Mouse (Mus musculus): ENCODE data around the gene Ifnar2. TPM values are rescaled to one million over a fixed set of nuclear protein-coding genes. Genes with fewer than 3 reads are reported as not detected.

Ifnar2 gene
- polyA plus RNA-seq, 1 experiment from 2014 or later, result 52.5 TPM

- peak; percentile 65 for ATAC-seq (replicated peaks; ENCODE audit: insufficient number of reproducible peaks, insufficient read depth, low FRiP score, low read depth)
- peaks cover 12% of the 10 kb centered on the region; the same call in 1 of the 2 replicates for H3K36me3 ChIP-seq
- peaks cover 32% of the 10 kb centered on the region for H3K4me1 ChIP-seq (replicated peaks)
- H3K4me3 ChIP-seq, result peak overlapping the region; percentile 16
- no peak overlapping the region; the same call in 1 of the 2 replicates for H3K9ac ChIP-seq
- WGBS, result 17% methylated on average over 9 of the region's 9 CpGs
- peak overlapping the region; percentile 44 for H3K4me2 ChIP-seq
- no peaks in the 10 kb centered on the region for H3K27me3 ChIP-seq
- H3K27ac ChIP-seq, result peak overlapping the region; percentile 71
- H3K9me3 ChIP-seq (replicated peaks), result no peaks in the 10 kb centered on the region
Measured at GRCm38 (mm10) chr16:91378991-91379390, 6.4 kb downstream of the Ifnar2 start.

DNA sequence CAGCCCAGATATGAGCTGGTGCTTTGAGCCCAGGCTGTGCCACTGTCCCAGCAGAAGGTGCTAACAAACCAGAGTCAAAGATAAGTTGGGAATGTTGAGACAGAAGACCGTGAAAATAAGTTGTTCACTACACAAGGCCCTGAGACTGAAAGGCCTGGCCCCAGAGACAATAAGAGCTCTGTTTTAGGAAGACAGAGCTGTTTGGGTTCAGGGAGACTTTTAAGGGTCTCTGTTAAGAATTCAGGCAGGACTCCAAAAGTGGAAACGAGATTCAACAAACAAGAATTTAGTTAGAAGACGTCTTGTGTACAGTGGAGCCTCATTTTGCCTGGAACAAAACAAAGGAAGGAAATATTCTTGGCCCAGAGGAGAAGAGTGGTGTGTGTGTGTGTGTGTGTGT lies 6.8 kb downstream of the Ifnar2 start:
- Histone ChIP-seq H3K9ac (no peak overlapping the region), H3K27ac (peak overlapping the region; percentile 71), H3K4me1 (replicated peaks) (peaks cover 28% of the 10 kb centered on the region), H3K27me3 (no peaks in the 10 kb centered on the region), H3K4me3 (no peak overlapping the region), H3K9me3 (replicated peaks) (no peaks in the 10 kb centered on the region), H3K36me3 (peaks cover 16% of the 10 kb centered on the region), H3K4me2 (peak overlapping the region; percentile 44; the same call in 1 of the 2 replicates)
- 43% methylated on average over 3 of the region's 3 CpGs for WGBS
- no peak for ATAC-seq (replicated peaks; ENCODE audit: insufficient number of reproducible peaks, insufficient read depth, low FRiP score, low read depth)

DNA sequence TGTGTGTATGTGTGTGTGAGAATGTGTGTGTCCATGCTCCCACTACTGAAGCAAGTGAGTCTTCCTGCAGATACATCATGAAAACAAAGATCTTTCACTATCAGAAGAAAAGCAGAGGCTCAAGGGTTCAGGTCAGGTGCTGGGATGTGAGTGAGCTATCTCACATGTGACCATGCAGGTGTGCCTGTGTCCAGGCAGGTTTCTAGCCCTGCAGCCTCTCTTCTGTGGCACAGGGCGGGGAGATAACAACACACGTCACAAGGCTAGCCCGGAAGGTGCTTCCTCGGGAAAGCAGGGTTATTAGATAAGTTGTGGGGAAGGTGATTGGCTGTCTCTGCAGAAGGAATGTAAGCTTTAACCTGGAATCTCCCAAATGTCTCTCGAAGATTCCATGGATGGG lies 7.6 kb downstream of the Ifnar2 start:
- WGBS, result 53% methylated on average over 5 of the region's 5 CpGs
- Histone ChIP-seq H3K4me1 (replicated peaks) (peaks cover 27% of the 10 kb centered on the region), H3K9me3 (replicated peaks) (no peaks in the 10 kb centered on the region), H3K4me3 (no peak overlapping the region), H3K36me3 (peaks cover 22% of the 10 kb centered on the region), H3K27ac (no peak overlapping the region), H3K27me3 (no peaks in the 10 kb centered on the region), H3K9ac (no peak overlapping the region), H3K4me2 (no peak overlapping the region)
- ATAC-seq (replicated peaks; ENCODE audit: insufficient number of reproducible peaks, insufficient read depth, low FRiP score, low read depth), result no peak

DNA sequence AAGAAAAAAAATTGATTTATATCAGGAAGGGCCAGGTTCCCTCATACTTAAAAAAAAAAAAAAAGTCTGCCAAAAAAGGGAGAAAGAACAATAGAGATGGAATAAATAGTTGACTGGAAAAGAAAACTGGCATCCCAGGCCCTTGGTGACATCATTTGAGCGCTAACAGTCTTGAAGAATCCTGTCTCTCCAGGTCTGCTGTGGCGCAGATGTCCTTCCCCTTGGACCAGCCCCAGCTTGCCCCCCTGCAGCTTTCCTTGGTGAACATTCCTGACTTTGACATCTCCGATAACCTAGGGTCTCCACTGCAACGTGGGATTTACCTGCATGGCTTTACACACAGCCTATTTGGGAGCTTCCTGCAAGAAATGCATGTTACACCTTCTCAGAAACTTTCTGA lies 9.0 kb downstream of the Ifnar2 start:
- 80% methylated on average over 4 of the region's 4 CpGs for WGBS

GRCm38 (mm10) chr16:91382261-91382790 lies 9.7 kb downstream of the Ifnar2 start:
- no peaks in the 10 kb centered on the region for H3K9me3 ChIP-seq (replicated peaks)
- no peak overlapping the region for H3K27ac ChIP-seq
- no peak for ATAC-seq (replicated peaks; ENCODE audit: insufficient number of reproducible peaks, insufficient read depth, low FRiP score, low read depth)
- H3K9ac ChIP-seq, result no peak overlapping the region
- peaks cover 28% of the 10 kb centered on the region for H3K36me3 ChIP-seq
- no peak overlapping the region for H3K4me2 ChIP-seq
- no peaks in the 10 kb centered on the region for H3K27me3 ChIP-seq
- peaks cover 27% of the 10 kb centered on the region for H3K4me1 ChIP-seq (replicated peaks)
- WGBS, result 84% methylated on average over 9 of the region's 9 CpGs
- no peak overlapping the region for H3K4me3 ChIP-seq

More for the DNA sequence above, 9.0 kb downstream of the Ifnar2 start:
- Histone ChIP-seq H3K4me3 (no peak overlapping the region), H3K9me3 (replicated peaks) (no peaks in the 10 kb centered on the region), H3K4me1 (replicated peaks) (peaks cover 27% of the 10 kb centered on the region), H3K27me3 (no peaks in the 10 kb centered on the region), H3K27ac (no peak overlapping the region), H3K9ac (no peak overlapping the region), H3K36me3 (peaks cover 22% of the 10 kb centered on the region), H3K4me2 (no peak overlapping the region)
- no peak for ATAC-seq (replicated peaks; ENCODE audit: insufficient number of reproducible peaks, insufficient read depth, low FRiP score, low read depth)

- WGBS, result 82% methylated on average over 4 of the region's 4 CpGs
- no peak overlapping the region for H3K4me2 ChIP-seq
- peaks cover 13% of the 10 kb centered on the region for H3K4me1 ChIP-seq (replicated peaks)
- H3K9me3 ChIP-seq (replicated peaks), result no peaks in the 10 kb centered on the region
- H3K4me3 ChIP-seq, result no peak overlapping the region
- H3K36me3 ChIP-seq, result peaks cover 43% of the 10 kb centered on the region
- H3K9ac ChIP-seq, result no peak overlapping the region
- H3K27me3 ChIP-seq, result no peaks in the 10 kb centered on the region
- ATAC-seq (replicated peaks; ENCODE audit: insufficient number of reproducible peaks, insufficient read depth, low FRiP score, low read depth), result no peak
- H3K27ac ChIP-seq, result no peak overlapping the region
Measured at GRCm38 (mm10) chr16:91384221-91384620, 11.6 kb downstream of the Ifnar2 start.

DNA sequence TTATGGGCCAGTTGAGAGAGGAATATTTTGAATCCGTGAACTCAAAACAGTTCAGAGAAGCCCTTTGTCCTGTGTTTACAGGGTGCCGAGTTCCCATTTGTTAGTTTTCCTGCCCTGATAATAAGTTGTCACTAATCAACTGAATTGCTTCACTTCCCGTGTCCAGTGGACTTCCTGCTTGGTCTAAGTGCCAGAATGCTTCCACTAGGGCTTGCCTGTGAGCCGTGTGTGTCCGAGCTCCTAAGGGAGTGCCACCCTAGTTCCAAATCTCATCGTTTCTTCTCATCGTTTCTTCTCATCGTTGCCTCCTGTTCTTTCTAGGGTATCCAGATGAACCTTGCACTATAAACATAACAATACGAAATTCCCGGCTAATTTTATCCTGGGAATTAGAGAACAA lies 13.0 kb downstream of the Ifnar2 start:
- Histone ChIP-seq H3K27me3 (no peaks in the 10 kb centered on the region), H3K36me3 (peaks cover 50% of the 10 kb centered on the region), H3K4me2 (no peak overlapping the region), H3K4me1 (replicated peaks) (peaks cover 3% of the 10 kb centered on the region; the same call in 1 of the 2 replicates), H3K9me3 (replicated peaks) (no peaks in the 10 kb centered on the region), H3K27ac (peak overlapping the region; percentile 62), H3K4me3 (no peak overlapping the region), H3K9ac (no peak overlapping the region)
- ATAC-seq (replicated peaks; ENCODE audit: insufficient number of reproducible peaks, insufficient read depth, low FRiP score, low read depth), result no peak
- 53% methylated on average over 10 of the region's 10 CpGs for WGBS

DNA sequence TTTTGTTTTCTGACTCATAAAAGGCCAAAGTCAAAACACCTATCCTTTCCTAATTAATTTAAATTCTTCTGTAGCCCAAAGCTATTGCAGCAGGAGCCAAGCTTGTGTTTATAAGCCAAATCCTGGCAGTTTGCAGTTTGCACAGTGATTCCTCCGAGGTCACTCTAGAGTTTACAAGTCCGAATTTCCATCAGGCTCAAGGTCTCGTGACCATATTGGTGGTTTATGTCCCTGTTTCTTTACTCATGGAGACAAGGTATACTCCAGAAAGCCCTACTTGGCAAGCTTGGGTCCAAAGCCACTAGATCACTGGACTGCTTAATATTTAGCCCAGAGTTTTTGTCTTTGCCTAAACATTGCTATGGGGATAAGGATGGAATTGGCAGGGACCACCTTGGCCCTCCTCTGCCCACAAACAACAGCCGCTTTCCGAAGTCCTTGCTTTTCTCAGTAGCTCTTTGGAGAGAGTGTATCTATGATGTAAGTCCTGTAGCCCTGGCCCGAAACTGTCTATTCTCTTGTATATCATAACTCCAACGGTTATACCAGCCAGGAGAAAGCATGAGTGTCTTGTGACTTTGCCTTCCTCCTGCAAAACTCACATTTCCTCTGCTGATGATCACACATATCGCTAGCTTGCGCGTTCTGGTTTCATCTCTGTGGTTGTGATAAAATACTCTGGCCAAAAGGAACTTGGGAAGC lies 14.0 kb downstream of the Ifnar2 start:
- peaks cover 47% of the 10 kb centered on the region for H3K36me3 ChIP-seq
- H3K9me3 ChIP-seq (replicated peaks), result no peaks in the 10 kb centered on the region
- no peak overlapping the region for H3K4me2 ChIP-seq
- no peak for ATAC-seq (replicated peaks; ENCODE audit: insufficient number of reproducible peaks, insufficient read depth, low FRiP score, low read depth)
- H3K9ac ChIP-seq, result no peak overlapping the region
- H3K27me3 ChIP-seq, result no peaks in the 10 kb centered on the region
- 0 out of 2 replicates have a peak overlapping the region, but pooled peaks have one; percentile 62 for H3K27ac ChIP-seq
- H3K4me1 ChIP-seq (replicated peaks), result no peaks in the 10 kb centered on the region; the same call in 1 of the 2 replicates
- no peak overlapping the region for H3K4me3 ChIP-seq
- 91% methylated on average over 10 of the region's 10 CpGs for WGBS

- H3K4me2 ChIP-seq, result no peak overlapping the region
- ATAC-seq (replicated peaks; ENCODE audit: insufficient number of reproducible peaks, insufficient read depth, low FRiP score, low read depth), result no peak
- H3K4me1 ChIP-seq (replicated peaks), result no peaks in the 10 kb centered on the region; the same call in 1 of the 2 replicates
- H3K9ac ChIP-seq, result no peak overlapping the region
- H3K27me3 ChIP-seq, result no peaks in the 10 kb centered on the region
- peaks cover 47% of the 10 kb centered on the region for H3K36me3 ChIP-seq
- H3K9me3 ChIP-seq (replicated peaks), result no peaks in the 10 kb centered on the region
- no peak overlapping the region for H3K27ac ChIP-seq
- WGBS, result 83% methylated on average over 3 of the region's 3 CpGs
- H3K4me3 ChIP-seq, result no peak overlapping the region
Measured at GRCm38 (mm10) chr16:91387121-91387486, 14.5 kb downstream of the Ifnar2 start.

DNA sequence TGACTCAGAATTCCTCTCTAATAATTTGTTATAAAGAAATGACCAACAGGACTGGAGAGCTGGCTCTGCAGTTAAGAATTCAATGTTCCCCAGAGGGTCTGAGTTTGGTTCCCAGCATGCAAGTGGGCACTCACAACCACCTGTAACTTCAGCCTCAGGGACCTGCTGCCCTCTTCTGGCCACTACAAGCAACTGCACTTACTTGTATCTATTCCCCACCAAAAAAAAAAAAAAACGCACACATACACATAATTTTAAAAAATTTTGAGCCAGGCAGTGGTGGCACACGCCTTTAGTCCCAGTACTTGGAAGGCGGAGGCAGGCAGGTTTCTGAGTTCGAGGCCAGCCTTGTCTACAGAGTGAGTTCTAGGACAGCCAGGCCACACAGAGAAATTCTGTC lies 17.5 kb downstream of the Ifnar2 start:
- no peak overlapping the region for H3K4me3 ChIP-seq
- 95% methylated on average over 4 of the region's 4 CpGs for WGBS
- H3K36me3 ChIP-seq, result peaks cover 59% of the 10 kb centered on the region
- H3K9me3 ChIP-seq (replicated peaks), result no peaks in the 10 kb centered on the region
- no peak overlapping the region for H3K9ac ChIP-seq
- no peak overlapping the region for H3K27ac ChIP-seq
- H3K4me1 ChIP-seq (replicated peaks), result peaks cover 6% of the 10 kb centered on the region
- no peaks in the 10 kb centered on the region for H3K27me3 ChIP-seq
- H3K4me2 ChIP-seq, result no peak overlapping the region
- no peak for ATAC-seq (replicated peaks; ENCODE audit: insufficient number of reproducible peaks, insufficient read depth, low FRiP score, low read depth)

DNA sequence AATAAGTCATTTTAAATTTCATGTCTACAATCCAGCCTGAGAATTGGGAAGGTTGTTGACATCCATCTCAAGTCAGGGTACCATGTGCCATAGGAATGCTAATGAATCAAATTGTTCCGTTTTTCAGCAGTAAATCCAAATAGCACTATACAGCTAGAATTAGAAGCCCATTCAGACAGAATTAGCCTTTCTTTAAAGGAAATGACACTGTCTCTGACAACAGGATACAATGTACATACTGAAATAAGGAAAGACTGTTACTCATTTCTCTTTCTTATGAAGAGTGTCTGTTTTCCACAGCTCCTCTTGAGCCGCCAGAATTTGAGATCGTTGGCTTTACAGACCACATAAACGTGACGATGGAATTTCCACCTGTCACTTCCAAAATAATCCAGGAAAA lies 18.8 kb downstream of the Ifnar2 start, which contains the start of gene Gm21970:
TSS of gene Gm21970 (plus strand) at position 301 of the 400 bp plus-strand sequence.
- Histone ChIP-seq H3K9ac (no peak within 1 kb of the TSS), H3K4me3 (no peak within 1 kb of the TSS), H3K27ac (no peak within 1 kb of the TSS), H3K4me2 (no peak within 1 kb of the TSS), H3K4me1 (replicated peaks) (peaks cover 8% of the 10 kb centered on the region), H3K36me3 (peaks cover 62% of the 10 kb centered on the region), H3K27me3 (no peaks in the 10 kb centered on the region), H3K9me3 (replicated peaks) (no peaks in the 10 kb centered on the region)
- ATAC-seq (replicated peaks; ENCODE audit: insufficient number of reproducible peaks, insufficient read depth, low FRiP score, low read depth), result no peak
- WGBS, result 71% methylated on average over 5 of the region's 5 CpGs
